Mouse (Mus musculus) activated CD4-positive, CD25-positive, alpha-beta regulatory T cell (primary cell): ENCODE data around the gene Zfp276. TPM values are rescaled to one million over a fixed set of nuclear protein-coding genes. Genes with fewer than 3 reads are reported as not detected.

Source experiments
- polyA plus RNA-seq, 2 experiments: library from polyadenylated mRNA; unstranded; fragments of 100-300 nt; shearing (Covaris generic); gene quantifications; one replicate each; pipeline ENCODE4 v1.2.1; 2017

Gene Zfp276
- 10 to 100 TPM; 25.1 to 28.7 TPM for polyA plus RNA-seq

DNA sequence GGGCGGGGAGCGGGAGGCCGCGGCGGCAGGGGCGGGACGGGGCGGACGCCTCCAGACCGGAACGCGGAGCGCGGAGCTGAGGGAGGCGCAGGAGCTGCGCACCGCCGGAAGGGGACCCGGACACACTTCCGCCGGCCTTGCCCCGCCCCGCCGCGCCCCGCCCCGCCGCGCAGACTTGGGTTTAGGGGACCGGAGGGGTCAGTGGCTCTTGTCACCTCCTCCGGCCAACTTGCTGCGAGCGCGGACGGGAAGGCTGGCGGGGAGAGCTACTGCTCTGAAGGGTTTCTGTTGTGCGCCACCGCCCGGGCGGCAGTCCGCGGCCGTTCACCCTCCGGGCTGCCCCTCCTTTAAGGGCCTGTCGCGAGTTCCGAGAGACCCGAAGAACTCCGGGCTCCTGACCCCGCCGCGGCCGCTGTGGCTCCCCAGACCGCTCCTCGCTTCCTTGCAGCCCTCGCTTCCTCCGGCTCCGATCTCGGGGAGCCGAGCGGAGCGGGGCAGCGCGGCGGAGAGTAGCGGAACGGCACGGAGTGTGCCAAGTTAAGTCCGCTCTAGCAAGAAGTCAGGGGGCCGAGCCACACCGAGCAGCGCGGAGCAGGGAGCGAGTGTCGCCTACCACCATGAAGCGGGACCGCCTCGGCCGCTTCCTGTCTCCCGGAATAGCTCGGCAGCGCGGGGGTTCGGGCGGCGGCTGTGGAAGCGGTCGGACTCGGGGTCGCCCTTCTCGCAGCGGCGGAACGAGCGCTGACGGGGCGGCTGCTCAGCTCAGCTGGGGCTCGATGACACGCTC, at the start of gene Zfp276, which contains the start of gene Vps9d1:
TSS of gene Zfp276 (plus strand) at position 97 of the 787 bp plus-strand sequence.
TSS of gene Vps9d1 (minus strand) at position 250 of the 787 bp plus-strand sequence.

DNA sequence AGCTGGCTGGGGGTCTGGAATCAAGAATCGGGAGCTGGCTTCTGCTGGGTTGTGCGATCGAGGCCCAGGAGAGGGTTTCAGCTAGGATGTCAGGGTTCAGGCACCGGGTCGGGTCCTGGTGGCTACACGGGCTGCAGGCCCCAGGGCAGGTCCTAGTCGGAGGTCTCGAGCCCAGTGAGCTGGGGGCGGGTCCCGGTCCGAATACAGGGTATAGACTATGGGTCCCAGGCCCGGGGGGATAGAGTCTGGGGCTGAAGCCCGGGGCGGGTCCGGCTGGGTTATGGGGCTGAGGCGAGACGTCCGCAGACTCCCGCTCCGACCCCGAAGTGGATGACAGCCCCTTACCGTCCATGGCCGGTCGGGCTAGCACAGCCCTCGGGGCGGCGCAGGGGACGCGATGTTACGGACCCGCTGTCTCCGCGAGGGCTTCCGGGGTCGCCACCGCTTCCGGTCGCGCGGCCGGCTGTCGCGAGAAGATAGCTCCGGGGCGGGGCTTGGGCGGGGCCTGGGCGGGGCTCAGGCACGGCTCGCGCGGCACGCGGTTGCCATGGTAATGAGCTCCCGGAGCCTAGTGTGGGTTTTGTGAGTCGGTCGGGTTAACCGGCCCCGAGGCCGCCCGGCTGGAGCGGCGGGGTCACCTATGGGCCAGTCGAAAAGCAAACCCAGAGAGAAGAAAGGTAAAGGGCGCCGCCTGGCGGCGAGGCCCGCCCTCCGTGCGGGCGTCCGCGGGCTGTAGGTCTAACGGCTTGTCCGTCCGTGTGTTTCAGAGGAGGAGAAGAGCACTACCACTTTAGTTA, 41.5 kb upstream of the Zfp276 start, which contains the start of the genes Chmp1a and Spata33:
TSS of gene Chmp1a (minus strand) at position 443 of the 797 bp plus-strand sequence.
TSS of gene Spata33 (plus strand) at position 512 of the 797 bp plus-strand sequence.

DNA sequence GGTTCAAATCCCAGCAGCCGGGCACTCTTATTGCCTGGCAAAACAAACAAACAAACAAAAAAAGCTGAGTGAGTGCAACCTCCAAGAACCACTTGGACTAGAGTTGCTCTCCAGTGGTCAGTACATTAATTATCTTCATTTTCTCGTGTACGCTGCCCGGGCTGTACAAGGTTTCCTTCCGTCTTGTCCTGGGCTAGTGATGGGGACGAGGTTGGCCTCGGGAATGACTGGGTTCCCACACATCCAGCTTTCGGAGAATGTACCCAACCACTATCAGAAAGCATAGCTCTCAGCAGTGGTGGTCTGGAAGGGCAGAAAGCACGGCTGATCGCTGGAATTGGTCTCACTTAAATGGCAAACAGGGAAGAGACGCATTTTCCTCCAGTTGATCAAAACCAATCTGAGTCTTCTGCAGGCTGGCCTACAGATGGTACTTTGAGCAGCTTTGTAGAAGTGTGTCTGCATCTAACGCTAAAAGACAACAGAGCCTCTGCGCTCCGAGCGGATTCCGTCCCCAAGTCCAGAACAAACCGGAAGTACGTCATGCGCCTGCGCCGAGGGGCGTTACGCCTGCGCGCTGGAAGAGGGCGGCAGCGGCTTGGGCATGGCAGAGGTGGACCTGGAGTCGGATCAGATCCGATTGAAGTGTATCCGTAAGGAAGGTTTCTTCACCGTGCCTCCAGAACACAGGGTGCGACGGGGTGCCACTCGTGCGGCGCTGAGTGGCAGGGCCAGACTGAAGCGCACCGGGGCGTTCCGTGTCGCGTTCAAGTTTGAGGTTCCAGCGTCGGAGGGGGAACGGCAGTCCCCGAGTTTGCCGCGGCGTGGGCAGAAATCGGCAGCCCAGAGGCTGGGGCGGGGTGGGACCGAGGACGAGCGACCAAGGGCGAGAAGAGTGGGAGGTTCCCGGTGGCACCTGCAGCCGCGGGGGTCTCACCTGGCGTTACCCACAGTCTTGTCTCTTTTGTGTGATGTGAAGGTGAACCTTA, 29.4 kb upstream of the Zfp276 start, which contains the start of gene Cdk10:
TSS of gene Cdk10 (plus strand) at position 565 of the 989 bp plus-strand sequence.

DNA sequence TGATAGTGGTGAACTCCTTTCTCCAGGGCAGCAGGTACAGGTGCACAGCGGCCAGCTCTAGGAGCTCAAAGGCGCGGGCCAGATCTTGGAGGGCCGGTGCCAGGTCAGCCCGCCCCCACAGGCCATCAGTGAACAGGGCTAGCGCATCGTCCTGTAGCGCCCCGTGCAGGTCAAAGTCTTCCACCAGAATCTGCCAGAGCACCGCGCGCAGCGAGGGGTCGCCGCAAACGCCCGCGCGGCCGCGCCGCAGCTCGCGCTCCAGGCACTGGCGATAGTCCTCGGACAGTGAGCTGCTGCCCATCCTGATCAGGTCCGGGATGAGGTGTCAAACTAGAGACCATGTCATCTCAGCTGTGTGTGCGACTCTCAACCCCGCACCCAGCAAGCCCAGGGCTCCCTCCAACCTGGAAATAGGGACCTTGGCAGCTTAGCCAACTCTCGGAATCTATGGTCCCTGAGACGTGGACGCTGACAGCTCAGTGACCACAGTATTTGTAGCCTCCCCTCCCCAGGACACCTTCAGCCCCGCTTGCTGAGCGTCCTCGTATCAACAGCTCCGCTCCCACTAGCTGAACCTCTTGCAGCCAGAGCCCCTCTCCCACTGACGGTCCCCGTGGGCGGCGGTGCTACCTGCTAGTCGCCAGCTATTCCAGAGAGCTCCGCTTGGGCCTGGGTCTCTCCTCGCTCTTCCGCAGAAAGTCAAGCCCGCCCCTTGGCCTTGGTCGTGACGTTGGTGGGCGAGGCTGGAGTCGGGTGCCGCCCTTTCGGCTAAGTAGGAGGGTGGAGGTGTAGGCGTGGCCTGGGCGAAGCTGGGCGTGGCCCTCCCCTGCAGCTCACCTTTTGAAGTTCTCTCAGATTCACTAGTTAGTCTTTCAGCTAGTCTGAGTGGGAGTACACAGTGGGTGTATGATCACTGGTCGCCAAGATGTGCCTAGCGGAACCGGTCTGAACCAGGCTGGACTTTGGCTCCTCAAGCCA, 18.2 kb upstream of the Zfp276 start, which contains the start of gene Spata2l:
TSS of gene Spata2l (minus strand) at position 714 of the 978 bp plus-strand sequence.

DNA sequence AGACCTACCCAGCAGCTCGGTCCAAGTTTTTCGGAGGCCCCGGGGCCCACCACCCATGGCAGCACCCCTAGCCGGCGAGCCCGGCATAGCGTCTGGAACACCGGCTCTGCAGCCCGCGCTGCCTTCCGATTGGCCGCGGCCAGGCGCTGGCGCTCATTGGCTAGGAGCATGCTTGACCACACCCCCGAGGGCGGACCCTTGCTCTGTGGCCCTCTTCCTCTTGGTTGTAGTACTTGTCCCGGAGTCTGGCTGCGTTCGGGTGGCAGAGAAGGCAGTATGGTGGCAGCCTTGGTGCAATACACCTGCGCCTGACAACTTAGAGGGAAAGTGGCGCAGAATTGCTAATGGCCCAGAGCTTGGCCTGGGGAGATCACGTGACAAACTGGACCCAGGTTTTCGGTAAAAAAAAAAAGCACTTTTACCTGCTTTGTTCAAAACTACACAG, 64.5 kb downstream of the Zfp276 start, which contains the start of gene Fanca:
TSS of gene Fanca (minus strand) at position 110 of the 445 bp plus-strand sequence.

Other genes with a start within 250 kb of the Zfp276 start
- gene Ankrd11, start 211.9 kb upstream of the Zfp276 start, polyA plus RNA-seq: 100 to 1,000 TPM; 215 to 236 TPM
- 10 to 100 TPM; 42.0 to 65.5 TPM for gene Spg7, start 191.3 kb upstream of the Zfp276 start, polyA plus RNA-seq
- 1,000 to 10,000 TPM in 1 of 2 experiments, 100 to 1,000 TPM in 1; 680 to 1,054 TPM for gene Rpl13, start 151.8 kb upstream of the Zfp276 start, polyA plus RNA-seq
- 1 to 10 TPM in 1 of 2 experiments, under 1 TPM in 1; 0.82 to 2.5 TPM for gene Cpne7, start 136.8 kb upstream of the Zfp276 start, polyA plus RNA-seq
- gene Sult5a1, start 95.9 kb upstream of the Zfp276 start, polyA plus RNA-seq: 1 to 10 TPM in 1 of 2 experiments, not detected in 1; 1.7 TPM
- gene Dpep1, start 68.0 kb upstream of the Zfp276 start, polyA plus RNA-seq: under 1 TPM in 1 of 2 experiments, not detected in 1; 0.07 TPM
- gene Chmp1a, start 41.4 kb upstream of the Zfp276 start, polyA plus RNA-seq: 100 to 1,000 TPM; 163 to 192 TPM
- gene Spata33, start 41.4 kb upstream of the Zfp276 start, polyA plus RNA-seq: under 1 TPM in 1 of 2 experiments, not detected in 1; 0.69 TPM
- 10 to 100 TPM; 18.6 to 20.0 TPM for gene Cdk10, start 29.4 kb upstream of the Zfp276 start, polyA plus RNA-seq
- 10 to 100 TPM; 14.7 to 17.1 TPM for gene Spata2l, start 18.0 kb upstream of the Zfp276 start, polyA plus RNA-seq
- 10 to 100 TPM; 20.4 to 28.6 TPM for gene Vps9d1, start 153 bp downstream of the Zfp276 start, polyA plus RNA-seq
- gene Fanca, start 64.4 kb downstream of the Zfp276 start, polyA plus RNA-seq: 10 to 100 TPM in 1 of 2 experiments, 1 to 10 TPM in 1; 9.7 to 15.2 TPM
- gene Spire2, start 78.5 kb downstream of the Zfp276 start, polyA plus RNA-seq: under 1 TPM in 1 of 2 experiments, not detected in 1; 0.18 TPM
- gene Tcf25, start 119.6 kb downstream of the Zfp276 start, polyA plus RNA-seq: 100 to 1,000 TPM; 241 to 246 TPM
- under 1 TPM; 0.13 to 0.18 TPM for gene Mc1r, start 152.9 kb downstream of the Zfp276 start, polyA plus RNA-seq
- gene Tubb3, start 157.2 kb downstream of the Zfp276 start, polyA plus RNA-seq: under 1 TPM in 1 of 2 experiments, not detected in 1; 0.58 TPM
- 10 to 100 TPM in 1 of 2 experiments, 1 to 10 TPM in 1; 8.8 to 13.3 TPM for gene Def8, start 169.3 kb downstream of the Zfp276 start, polyA plus RNA-seq
- 10 to 100 TPM; 67.8 to 68.6 TPM for gene Afg3l1, start 223.7 kb downstream of the Zfp276 start, polyA plus RNA-seq